Mouse (Mus musculus): ENCODE results near the gene Tmem94. TPM values are rescaled to one million over a fixed set of nuclear protein-coding genes. Genes with fewer than 3 reads are reported as not detected.

Tmem94 gene
- polyA plus RNA-seq, 1 experiment from 2014 or later = 17.0 TPM

DNA sequence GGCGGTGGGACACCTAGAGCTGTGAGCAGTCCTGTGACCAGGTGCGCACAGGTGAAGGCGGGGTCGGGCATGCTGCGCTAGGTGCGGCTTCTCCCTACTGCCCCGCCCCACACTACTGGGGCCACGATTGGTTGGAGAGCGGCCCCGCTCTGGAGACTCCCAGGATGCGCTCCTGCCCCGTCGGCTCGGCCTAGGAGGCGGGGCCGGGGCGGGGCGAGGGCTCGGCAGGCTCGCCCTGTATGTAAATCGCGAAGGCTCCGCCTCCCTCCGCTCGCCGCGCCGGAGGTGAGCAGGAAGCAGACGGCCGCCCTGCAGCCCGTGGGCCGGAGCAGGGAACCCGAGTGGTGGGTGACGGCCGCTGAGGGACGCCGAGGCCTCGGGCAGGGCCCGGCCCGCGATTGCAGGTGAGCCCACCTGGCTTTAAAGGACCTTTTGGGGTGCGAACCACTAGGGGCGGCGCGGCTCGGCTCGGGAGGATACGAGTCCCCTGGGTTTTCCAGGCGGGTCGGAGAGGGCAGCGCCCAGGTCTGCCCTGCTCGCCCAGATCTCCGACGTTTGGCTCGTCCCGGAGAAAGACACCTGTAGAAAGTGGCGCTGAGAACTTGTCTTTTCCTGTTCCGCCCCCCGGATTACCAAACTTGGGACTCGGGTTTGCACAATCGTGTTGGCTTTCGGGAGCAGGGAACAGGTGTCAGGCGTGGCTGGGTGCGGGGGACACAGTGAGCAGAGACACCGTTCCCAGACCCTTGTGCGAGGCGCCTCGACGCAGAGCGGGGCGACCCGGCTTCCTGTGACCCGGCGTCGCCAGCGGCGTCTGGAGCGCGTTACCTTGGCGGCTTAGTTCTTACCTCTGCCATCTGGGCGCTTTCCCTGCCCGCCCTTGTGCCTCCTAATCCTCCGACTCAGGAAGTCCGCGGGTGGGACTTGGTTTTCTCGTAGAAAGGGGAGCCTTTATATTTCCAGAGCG is 58.8 kb downstream of the Tmem94 start, which contains the start of gene Llgl2:
Llgl2 (plus strand) TSS at position 276 of the 967 bp plus-strand sequence.
- peaks cover 11% of the 10 kb centered on the region; the same call in 1 of the 2 replicates for H3K36me3 ChIP-seq (ENCODE audit: insufficient read depth, low read length)
- DNase-seq (ENCODE audit: low spot score) = peak; percentile 97
- peak within 1 kb of the TSS; percentile 93 for H3K27ac ChIP-seq (ENCODE audit: low read length)
- peak within 1 kb of the TSS; percentile 72 for H3K9ac ChIP-seq (replicated peaks; ENCODE audit: low read depth)
- peak; percentile 95 for ATAC-seq
- under 1% methylated on average over 87 of the region's 87 CpGs for WGBS
- peak; percentile 21; the same call in 1 of the 2 replicates for TF ChIP-seq CTCF (IDR thresholded peaks at IDR 0.05)
- TF ChIP-seq EP300 (IDR thresholded peaks at IDR 0.05) = no peak
- H3K4me1 ChIP-seq (ENCODE audit: insufficient read depth, low read depth, low read length) = peaks cover 2% of the 10 kb centered on the region; the same call in 1 of the 2 replicates
- H3K4me3 ChIP-seq (ENCODE audit: low read depth, low read length) = peak within 1 kb of the TSS; percentile 81
- H3K9me3 ChIP-seq (ENCODE audit: low read length) = no peaks in the 10 kb centered on the region
- peak within 1 kb of the TSS; percentile 85 for H3K4me2 ChIP-seq (replicated peaks; ENCODE audit: low read depth, low read length)
- H3K27me3 ChIP-seq (replicated peaks; ENCODE audit: insufficient read depth, low read length) = no peaks in the 10 kb centered on the region

DNA sequence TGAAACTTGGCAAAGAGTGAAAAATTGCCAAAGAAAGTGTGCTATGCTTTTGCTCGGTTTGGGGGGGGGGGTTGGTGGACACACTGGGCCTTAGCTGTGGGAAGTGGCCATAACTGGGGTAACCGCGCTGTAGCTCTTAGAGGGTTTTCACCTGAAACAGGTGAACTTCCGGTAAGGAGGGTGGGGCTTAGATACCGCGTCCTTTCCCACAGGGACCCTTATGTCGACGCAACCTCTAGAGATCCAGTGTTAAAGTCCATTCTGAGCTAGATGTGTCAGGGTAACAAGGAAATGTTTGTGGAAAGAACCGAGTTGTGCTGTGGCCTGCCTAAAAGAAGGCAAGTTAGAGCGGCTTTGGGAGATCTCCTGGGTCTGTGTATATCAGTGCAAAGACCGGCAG is 59.6 kb downstream of the Tmem94 start:
- DNase-seq (ENCODE audit: low spot score) = peak; percentile 77
- TF ChIP-seq CTCF (IDR thresholded peaks at IDR 0.05) (no peak), EP300 (IDR thresholded peaks at IDR 0.05) (no peak)
- 0 out of 2 replicates have a peak, but pooled peaks have one; percentile 14 for ATAC-seq
- Histone ChIP-seq H3K27ac (ENCODE audit: low read length) (peak overlapping the region; percentile 93), H3K4me2 (replicated peaks; ENCODE audit: low read depth, low read length) (peak overlapping the region; percentile 85), H3K9me3 (ENCODE audit: low read length) (no peaks in the 10 kb centered on the region), H3K27me3 (replicated peaks; ENCODE audit: insufficient read depth, low read length) (no peaks in the 10 kb centered on the region), H3K4me1 (ENCODE audit: insufficient read depth, low read depth, low read length) (peaks cover 5% of the 10 kb centered on the region; the same call in 1 of the 2 replicates), H3K9ac (replicated peaks; ENCODE audit: low read depth) (peak overlapping the region; percentile 72), H3K36me3 (ENCODE audit: insufficient read depth, low read length) (peaks cover 10% of the 10 kb centered on the region; the same call in 1 of the 2 replicates), H3K4me3 (ENCODE audit: low read depth, low read length) (peak overlapping the region; percentile 81)
- 14% methylated on average over 11 of the region's 11 CpGs for WGBS

DNA sequence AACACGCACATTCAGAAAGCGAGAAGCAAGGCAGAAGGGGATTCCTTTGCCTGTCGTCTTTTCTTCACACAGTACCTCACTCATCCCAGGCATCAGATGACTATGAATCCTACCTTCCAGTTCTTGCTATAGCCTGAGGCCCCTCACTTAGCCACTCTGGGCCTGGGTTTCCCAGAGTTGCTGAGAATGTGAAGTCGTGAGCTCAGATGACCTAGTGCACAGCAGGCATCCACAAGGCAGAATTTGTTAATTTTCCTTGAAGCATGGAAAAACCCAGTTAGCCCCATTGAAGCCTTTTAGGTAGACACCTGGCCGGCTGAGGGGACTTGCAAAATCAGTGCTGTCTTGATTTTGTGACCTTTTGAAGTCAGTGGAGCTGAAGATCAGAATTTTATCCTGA is 61.3 kb downstream of the Tmem94 start:
- Histone ChIP-seq H3K27me3 (replicated peaks; ENCODE audit: insufficient read depth, low read length) (no peaks in the 10 kb centered on the region), H3K9ac (replicated peaks; ENCODE audit: low read depth) (peak overlapping the region; percentile 19), H3K4me1 (ENCODE audit: insufficient read depth, low read depth, low read length) (peaks cover 8% of the 10 kb centered on the region; the same call in 1 of the 2 replicates), H3K27ac (ENCODE audit: low read length) (peak overlapping the region; percentile 93), H3K4me2 (replicated peaks; ENCODE audit: low read depth, low read length) (peak overlapping the region; percentile 85), H3K4me3 (ENCODE audit: low read depth, low read length) (no peak overlapping the region), H3K36me3 (ENCODE audit: insufficient read depth, low read length) (no peaks in the 10 kb centered on the region), H3K9me3 (ENCODE audit: low read length) (no peaks in the 10 kb centered on the region)
- 48% methylated on average over 5 of the region's 5 CpGs for WGBS
- TF ChIP-seq CTCF (IDR thresholded peaks at IDR 0.05) = no peak
- no peak for TF ChIP-seq EP300 (IDR thresholded peaks at IDR 0.05)
- DNase-seq (ENCODE audit: low spot score) (no peak), ATAC-seq (no peak)

DNA sequence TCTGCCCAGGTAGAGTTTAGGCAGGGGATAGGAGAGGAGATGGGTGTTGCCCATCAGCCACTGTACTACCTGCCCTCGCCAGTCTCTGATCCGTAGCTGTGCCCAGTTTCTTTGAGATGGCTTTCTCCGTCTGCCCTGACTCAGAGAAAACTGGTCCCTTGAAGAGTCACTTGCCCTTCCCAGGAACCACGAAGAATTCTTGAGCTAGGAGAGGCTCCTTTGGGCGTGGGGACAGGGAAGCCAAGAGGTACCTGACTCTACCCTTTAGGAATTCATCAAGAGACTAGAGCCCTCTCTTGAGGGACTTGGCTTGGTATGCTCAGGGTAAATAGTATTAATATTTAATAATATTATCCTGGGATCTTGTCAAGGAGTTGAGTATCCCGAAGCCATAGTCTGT is 62.4 kb downstream of the Tmem94 start:
- Histone ChIP-seq H3K4me2 (replicated peaks; ENCODE audit: low read depth, low read length) (peak overlapping the region; percentile 85; the same call in 1 of the 2 replicates), H3K27ac (ENCODE audit: low read length) (peak overlapping the region; percentile 93), H3K4me1 (ENCODE audit: insufficient read depth, low read depth, low read length) (peaks cover 15% of the 10 kb centered on the region; the same call in 1 of the 2 replicates), H3K9me3 (ENCODE audit: low read length) (no peaks in the 10 kb centered on the region), H3K36me3 (ENCODE audit: insufficient read depth, low read length) (no peaks in the 10 kb centered on the region), H3K27me3 (replicated peaks; ENCODE audit: insufficient read depth, low read length) (no peaks in the 10 kb centered on the region), H3K4me3 (ENCODE audit: low read depth, low read length) (no peak overlapping the region), H3K9ac (replicated peaks; ENCODE audit: low read depth) (no peak overlapping the region)
- TF ChIP-seq EP300 (IDR thresholded peaks at IDR 0.05) = peak; percentile 98
- peak; percentile 1; the same call in 1 of the 2 replicates for TF ChIP-seq CTCF (IDR thresholded peaks at IDR 0.05)
- ATAC-seq = peak; percentile 55
- WGBS = 63% methylated on average over 6 of the region's 6 CpGs
- peak; percentile 91 for DNase-seq (ENCODE audit: low spot score)

DNA sequence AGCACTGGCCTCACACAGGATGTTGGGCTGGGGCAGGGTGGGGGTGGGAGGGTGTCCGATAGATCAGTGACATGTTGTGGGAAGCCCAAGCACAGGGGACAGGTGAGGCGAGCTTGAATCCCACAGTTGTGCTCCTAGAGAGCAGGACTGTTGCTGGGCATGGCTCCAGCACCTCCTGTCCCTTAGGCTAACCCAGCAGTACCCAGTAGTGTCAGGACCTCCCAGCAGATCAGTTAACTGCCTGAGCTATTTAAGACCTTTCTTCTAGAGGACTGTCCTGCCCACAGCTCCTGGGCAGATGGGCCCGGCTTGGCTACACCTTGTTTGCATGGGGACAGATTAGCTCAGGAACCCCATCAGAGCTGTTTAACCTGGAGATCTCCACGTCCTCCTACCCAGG is 63.8 kb downstream of the Tmem94 start:
- DNase-seq (ENCODE audit: low spot score) = no peak
- H3K4me3 ChIP-seq (ENCODE audit: low read depth, low read length) = no peak overlapping the region
- H3K9ac ChIP-seq (replicated peaks; ENCODE audit: low read depth) = no peak overlapping the region
- no peaks in the 10 kb centered on the region for H3K9me3 ChIP-seq (ENCODE audit: low read length)
- no peak for ATAC-seq
- H3K27ac ChIP-seq (ENCODE audit: low read length) = peak overlapping the region; percentile 90
- H3K27me3 ChIP-seq (replicated peaks; ENCODE audit: insufficient read depth, low read length) = no peaks in the 10 kb centered on the region
- no peak overlapping the region for H3K4me2 ChIP-seq (replicated peaks; ENCODE audit: low read depth, low read length)
- peaks cover 24% of the 10 kb centered on the region; the same call in 1 of the 2 replicates for H3K4me1 ChIP-seq (ENCODE audit: insufficient read depth, low read depth, low read length)
- WGBS = 57% methylated on average over 4 of the region's 4 CpGs
- H3K36me3 ChIP-seq (ENCODE audit: insufficient read depth, low read length) = no peaks in the 10 kb centered on the region
- TF ChIP-seq CTCF (IDR thresholded peaks at IDR 0.05) (no peak), EP300 (IDR thresholded peaks at IDR 0.05) (no peak)

All from lung, postnatal 0 days (tissue).